Mouse (Mus musculus): ENCODE measurements around the gene Trappc4. TPM values are rescaled to one million over a fixed set of nuclear protein-coding genes. Genes with fewer than 3 reads are reported as not detected.
"Not testable (repeated sequence)": the region's sequence is repeated elsewhere in the genome, so short reads cannot be mapped to it uniquely, and the experiment has no call there.

The Trappc4 gene
- polyA plus RNA-seq, 1 experiment from 2014 or later = 133 TPM

DNA sequence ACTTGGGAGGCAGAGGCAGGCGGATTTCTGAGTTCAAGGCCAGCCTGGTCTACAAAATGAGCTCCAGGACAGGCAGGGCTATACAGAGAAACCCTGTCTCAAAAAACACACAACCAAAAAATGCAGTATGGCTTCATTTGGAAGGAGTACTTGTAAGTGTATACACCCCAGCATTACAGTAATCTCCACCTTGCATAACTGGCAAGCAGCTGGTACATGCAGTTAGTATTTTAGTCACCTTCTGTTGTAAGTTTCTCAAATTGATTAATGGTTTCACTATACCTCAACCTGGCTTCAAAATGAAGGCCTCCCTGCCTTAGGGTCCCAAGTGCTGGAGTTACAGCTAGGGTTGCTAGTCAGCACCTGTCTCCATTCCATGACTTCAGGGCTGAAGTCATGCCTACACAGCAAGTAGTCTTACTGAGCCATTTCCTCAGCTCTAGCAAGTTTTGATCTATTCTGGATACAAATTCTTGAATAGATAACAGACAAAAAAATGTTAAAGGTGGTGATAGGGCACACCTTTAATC lies 4.3 kb upstream of the Trappc4 start:
- ATAC-seq (ENCODE audit: low read depth) (no peak), DNase-seq (ENCODE audit: low spot score) (no peak)
- Histone ChIP-seq H3K27me3 (replicated peaks; ENCODE audit: control insufficient read depth, insufficient read depth, low read length) (no peaks in the 10 kb centered on the region), H3K9me3 (ENCODE audit: control insufficient read depth, low read length) (no peaks in the 10 kb centered on the region), H3K36me3 (ENCODE audit: control insufficient read depth, insufficient read depth, low read length) (peaks cover 64% of the 10 kb centered on the region), H3K4me3 (ENCODE audit: low read depth, low read length) (no peak overlapping the region), H3K4me1 (ENCODE audit: control insufficient read depth, insufficient read depth, low read length) (0 out of 2 replicates have a peak, but pooled peaks cover 2% of the 10 kb centered on the region), H3K9ac (ENCODE audit: low read depth, low read length) (no peak overlapping the region), H3K4me2 (ENCODE audit: low read depth, low read length) (no peak overlapping the region), H3K27ac (replicated peaks; ENCODE audit: low read depth, low read length) (no peak overlapping the region)
- 85% methylated on average over 1 of the region's 1 CpGs for WGBS

DNA sequence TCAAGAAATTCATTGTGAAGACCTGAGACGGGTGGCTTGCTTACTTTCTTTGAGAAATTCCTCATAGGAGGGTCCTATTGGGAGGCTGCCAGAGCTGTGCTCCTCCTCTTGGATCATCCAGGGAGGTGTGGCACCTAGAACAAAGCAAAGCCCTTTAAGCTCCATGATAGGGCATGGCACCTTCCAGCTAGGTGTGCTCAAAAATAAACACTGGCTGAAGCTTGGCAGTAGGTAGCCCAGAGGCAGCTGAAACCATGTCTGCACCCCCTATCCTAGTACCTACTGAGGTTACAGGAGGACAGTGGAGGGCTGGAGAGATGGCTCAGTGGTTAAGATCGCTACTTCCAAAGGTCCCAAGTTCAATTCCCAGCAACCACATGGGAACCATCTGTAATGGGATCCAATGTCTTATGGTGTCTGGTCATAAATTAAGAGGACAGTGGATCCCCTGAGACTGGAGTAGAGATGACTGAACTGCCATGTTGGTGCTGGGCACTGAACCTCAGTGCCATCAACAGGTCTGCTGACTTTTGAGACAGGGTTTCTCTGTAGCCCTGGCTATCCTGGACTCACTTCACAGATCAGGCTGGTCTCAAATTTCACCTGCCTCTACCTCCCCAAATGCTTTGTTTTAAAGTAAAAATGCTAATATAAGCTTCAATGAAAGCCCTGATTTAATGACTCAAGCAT lies 3.4 kb upstream of the Trappc4 start:
- Histone ChIP-seq H3K9ac (ENCODE audit: low read depth, low read length) (no peak overlapping the region), H3K4me1 (ENCODE audit: control insufficient read depth, insufficient read depth, low read length) (0 out of 2 replicates have a peak, but pooled peaks cover 5% of the 10 kb centered on the region), H3K36me3 (ENCODE audit: control insufficient read depth, insufficient read depth, low read length) (peaks cover 64% of the 10 kb centered on the region), H3K9me3 (ENCODE audit: control insufficient read depth, low read length) (no peaks in the 10 kb centered on the region), H3K27me3 (replicated peaks; ENCODE audit: control insufficient read depth, insufficient read depth, low read length) (no peaks in the 10 kb centered on the region), H3K4me2 (ENCODE audit: low read depth, low read length) (no peak overlapping the region), H3K4me3 (ENCODE audit: low read depth, low read length) (no peak overlapping the region), H3K27ac (replicated peaks; ENCODE audit: low read depth, low read length) (no peak overlapping the region)
- 85% methylated on average over 2 of the region's 2 CpGs for WGBS
- DNase-seq (ENCODE audit: low spot score) (no peak), ATAC-seq (ENCODE audit: low read depth) (no peak)

- peak overlapping the region; percentile 91; the same call in 1 of the 2 replicates for H3K9ac ChIP-seq (ENCODE audit: low read depth, low read length)
- 73% methylated on average over 9 of the region's 9 CpGs for WGBS
Observed at GRCm38 (mm10) chr9:44408693-44409092, 1.3 kb upstream of the Trappc4 start.

GRCm38 (mm10) chr9:44407752-44408097 lies 325 bp upstream of the Trappc4 start:
- peak overlapping the region; percentile 91 for H3K9ac ChIP-seq (ENCODE audit: low read depth, low read length)
- ATAC-seq (ENCODE audit: low read depth) (peak; percentile 34), DNase-seq (ENCODE audit: low spot score) (no peak)
- H3K27me3 ChIP-seq (replicated peaks; ENCODE audit: control insufficient read depth, insufficient read depth, low read length) = no peaks in the 10 kb centered on the region
- 0 out of 2 replicates have a peak, but pooled peaks cover 6% of the 10 kb centered on the region for H3K4me1 ChIP-seq (ENCODE audit: control insufficient read depth, insufficient read depth, low read length)
- peak overlapping the region; percentile 97 for H3K27ac ChIP-seq (replicated peaks; ENCODE audit: low read depth, low read length)
- peak overlapping the region; percentile 73 for H3K4me3 ChIP-seq (ENCODE audit: low read depth, low read length)
- WGBS = under 1% methylated on average over 22 of the region's 24 CpGs
- H3K36me3 ChIP-seq (ENCODE audit: control insufficient read depth, insufficient read depth, low read length) = peaks cover 68% of the 10 kb centered on the region
- H3K4me2 ChIP-seq (ENCODE audit: low read depth, low read length) = peak overlapping the region; percentile 64
- no peaks in the 10 kb centered on the region for H3K9me3 ChIP-seq (ENCODE audit: control insufficient read depth, low read length)

More at GRCm38 (mm10) chr9:44408693-44409092, 1.3 kb upstream of the Trappc4 start:
- DNase-seq (ENCODE audit: low spot score); H3K9me3 ChIP-seq (ENCODE audit: control insufficient read depth, low read length); H3K27me3 ChIP-seq (replicated peaks; ENCODE audit: control insufficient read depth, insufficient read depth, low read length); ATAC-seq (ENCODE audit: low read depth); H3K4me1 ChIP-seq (ENCODE audit: control insufficient read depth, insufficient read depth, low read length); H3K27ac ChIP-seq (replicated peaks; ENCODE audit: low read depth, low read length): not testable (repeated sequence)
- Histone ChIP-seq H3K4me3 (ENCODE audit: low read depth, low read length) (peak overlapping the region; percentile 73), H3K4me2 (ENCODE audit: low read depth, low read length) (peak overlapping the region; percentile 64), H3K36me3 (ENCODE audit: control insufficient read depth, insufficient read depth, low read length) (peaks cover 69% of the 10 kb centered on the region)

- whole genome bisulfite sequencing = 59% methylated on average over 3 of the region's 3 CpGs
- Histone ChIP-seq H3K36me3 (ENCODE audit: control insufficient read depth, insufficient read depth, low read length) (peaks cover 68% of the 10 kb centered on the region), H3K4me1 (ENCODE audit: control insufficient read depth, insufficient read depth, low read length) (0 out of 2 replicates have a peak, but pooled peaks cover 6% of the 10 kb centered on the region)
Observed at GRCm38 (mm10) chr9:44405011-44405410, 2.4 kb downstream of the Trappc4 start.

DNA sequence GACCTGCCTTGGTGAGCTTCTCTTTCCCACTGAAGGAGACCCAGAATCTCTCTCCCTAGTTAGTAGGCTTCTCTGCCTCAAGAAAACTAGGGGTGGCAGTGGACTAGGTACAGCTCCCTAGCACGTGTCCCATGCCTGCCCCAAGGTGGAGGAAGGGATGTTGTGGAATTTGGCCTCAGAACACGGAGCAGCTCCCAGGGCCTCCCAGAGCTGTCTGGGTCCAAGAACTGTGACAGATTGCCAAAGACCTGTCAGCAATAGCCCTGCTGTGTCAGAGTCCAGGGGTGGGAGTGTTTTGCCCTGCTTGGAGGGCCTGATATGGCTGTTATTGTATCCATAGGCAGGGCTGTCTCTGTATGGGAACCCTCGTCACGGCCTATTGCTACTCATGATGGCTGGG lies 6.3 kb downstream of the Trappc4 start:
- H3K4me1 ChIP-seq (ENCODE audit: control insufficient read depth, insufficient read depth, low read length) = peaks cover 14% of the 10 kb centered on the region; the same call in 1 of the 2 replicates
- no peak overlapping the region for H3K4me2 ChIP-seq (ENCODE audit: low read depth, low read length)
- WGBS = 78% methylated on average over 4 of the region's 4 CpGs
- peaks cover 57% of the 10 kb centered on the region for H3K36me3 ChIP-seq (ENCODE audit: control insufficient read depth, insufficient read depth, low read length)
- no peaks in the 10 kb centered on the region for H3K9me3 ChIP-seq (ENCODE audit: control insufficient read depth, low read length)
- no peak overlapping the region for H3K27ac ChIP-seq (replicated peaks; ENCODE audit: low read depth, low read length)
- H3K9ac ChIP-seq (ENCODE audit: low read depth, low read length) = no peak overlapping the region
- H3K4me3 ChIP-seq (ENCODE audit: low read depth, low read length) = no peak overlapping the region
- DNase-seq (ENCODE audit: low spot score) (no peak), ATAC-seq (ENCODE audit: low read depth) (no peak)
- H3K27me3 ChIP-seq (replicated peaks; ENCODE audit: control insufficient read depth, insufficient read depth, low read length) = no peaks in the 10 kb centered on the region

More at GRCm38 (mm10) chr9:44405011-44405410, 2.4 kb downstream of the Trappc4 start:
- H3K4me3 ChIP-seq (ENCODE audit: low read depth, low read length) = no peak overlapping the region
- H3K9ac ChIP-seq (ENCODE audit: low read depth, low read length) = no peak overlapping the region
- DNase-seq (ENCODE audit: low spot score) (no peak), ATAC-seq (ENCODE audit: low read depth) (no peak)
- H3K4me2 ChIP-seq (ENCODE audit: low read depth, low read length) = no peak overlapping the region
- H3K27ac ChIP-seq (replicated peaks; ENCODE audit: low read depth, low read length) = no peak overlapping the region
- no peaks in the 10 kb centered on the region for H3K9me3 ChIP-seq (ENCODE audit: control insufficient read depth, low read length)
- H3K27me3 ChIP-seq (replicated peaks; ENCODE audit: control insufficient read depth, insufficient read depth, low read length) = no peaks in the 10 kb centered on the region

DNA sequence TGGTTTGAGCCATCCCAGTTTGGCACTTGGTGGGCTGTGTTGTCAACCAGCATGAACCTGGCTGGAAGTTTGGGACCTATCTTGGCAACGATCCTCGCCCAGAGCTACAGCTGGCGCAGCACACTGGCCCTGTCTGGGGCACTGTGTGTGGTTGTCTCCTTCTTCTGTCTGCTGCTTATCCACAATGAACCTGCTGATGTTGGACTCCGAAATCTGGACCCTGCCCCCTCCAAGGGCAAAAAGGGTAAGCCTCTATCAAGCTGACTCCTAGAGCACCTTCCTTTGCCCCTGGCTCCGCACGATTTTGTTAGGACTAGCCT lies 7.6 kb downstream of the Trappc4 start:
- Histone ChIP-seq H3K27ac (replicated peaks; ENCODE audit: low read depth, low read length) (no peak overlapping the region), H3K4me3 (ENCODE audit: low read depth, low read length) (no peak overlapping the region), H3K27me3 (replicated peaks; ENCODE audit: control insufficient read depth, insufficient read depth, low read length) (no peaks in the 10 kb centered on the region), H3K4me1 (ENCODE audit: control insufficient read depth, insufficient read depth, low read length) (peaks cover 11% of the 10 kb centered on the region; the same call in 1 of the 2 replicates), H3K36me3 (ENCODE audit: control insufficient read depth, insufficient read depth, low read length) (peaks cover 51% of the 10 kb centered on the region), H3K9me3 (ENCODE audit: control insufficient read depth, low read length) (no peaks in the 10 kb centered on the region), H3K9ac (ENCODE audit: low read depth, low read length) (no peak overlapping the region), H3K4me2 (ENCODE audit: low read depth, low read length) (no peak overlapping the region)
- WGBS = 98% methylated on average over 6 of the region's 6 CpGs
- ATAC-seq (ENCODE audit: low read depth) = no peak
- DNase-seq (ENCODE audit: low spot score) = no peak

DNA sequence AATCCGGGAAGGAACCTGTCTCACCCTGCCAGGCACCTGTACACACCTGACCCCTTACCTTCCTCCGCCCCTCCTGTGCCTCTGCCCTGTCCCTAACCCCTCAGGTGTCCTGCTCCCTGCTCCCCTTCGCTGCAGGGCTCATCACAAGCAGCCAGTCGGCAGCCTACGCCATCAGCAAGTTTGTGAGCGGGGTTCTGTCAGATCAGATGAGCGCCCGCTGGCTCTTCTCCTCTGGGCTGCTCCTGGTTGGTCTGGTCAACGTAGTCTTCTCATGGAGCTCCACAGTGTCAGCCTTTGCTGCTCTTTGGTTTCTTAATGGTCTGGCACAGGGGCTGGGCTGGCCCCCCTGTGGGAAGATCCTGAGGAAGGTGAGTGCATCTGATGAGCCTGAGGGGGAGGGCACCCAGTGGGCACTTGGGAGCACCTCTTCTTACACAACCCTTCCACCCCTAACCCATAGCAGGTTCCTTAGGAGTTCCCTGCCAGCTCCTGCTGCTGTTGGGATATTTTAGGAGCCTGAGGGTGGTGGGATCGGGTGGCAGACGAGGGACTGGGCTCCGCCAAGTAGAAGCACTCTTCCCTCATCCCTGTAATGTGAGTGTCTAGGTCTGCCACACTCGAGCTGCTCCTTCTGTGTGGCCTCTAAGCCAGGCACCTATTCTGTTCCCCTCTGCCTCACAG lies 8.1 kb downstream of the Trappc4 start:
- Histone ChIP-seq H3K27me3 (replicated peaks; ENCODE audit: control insufficient read depth, insufficient read depth, low read length) (no peaks in the 10 kb centered on the region), H3K36me3 (ENCODE audit: control insufficient read depth, insufficient read depth, low read length) (peaks cover 46% of the 10 kb centered on the region), H3K4me1 (ENCODE audit: control insufficient read depth, insufficient read depth, low read length) (peaks cover 11% of the 10 kb centered on the region; the same call in 1 of the 2 replicates), H3K4me2 (ENCODE audit: low read depth, low read length) (no peak overlapping the region), H3K27ac (replicated peaks; ENCODE audit: low read depth, low read length) (no peak overlapping the region), H3K4me3 (ENCODE audit: low read depth, low read length) (no peak overlapping the region), H3K9ac (ENCODE audit: low read depth, low read length) (no peak overlapping the region), H3K9me3 (ENCODE audit: control insufficient read depth, low read length) (no peaks in the 10 kb centered on the region)
- ATAC-seq (ENCODE audit: low read depth) = no peak
- 78% methylated on average over 13 of the region's 13 CpGs for WGBS
- DNase-seq (ENCODE audit: low spot score) = no peak

All from embryonic facial prominence, embryonic 14.5 days (tissue).